Mouse (Mus musculus) retina, adult 2 months (tissue): Measurements from ENCODE around the gene Tff2.
A peak's percentile ranks its signal among the peaks of the same experiment; 100 is the strongest.

Source experiments
- DNase-seq: peaks from one replicate; pipeline ENCODE4 v3.0.0-alpha.2; 2012; ENCODE audit warnings: low read depth, low spot score

The Tff2 gene

GRCm38 (mm10) chr17:31144040-31145037 is at the start of gene Tff2:
TSS of gene Tff2 (minus strand) at chr17:31144282.
- no peak for DNase-seq

GRCm38 (mm10) chr17:31193360-31193759 is 49.3 kb upstream of the Tff2 start:
- no peak for DNase-seq

GRCm38 (mm10) chr17:31192663-31193062 is 48.6 kb upstream of the Tff2 start:
- DNase-seq = no peak

- no peak for DNase-seq
Observed at GRCm38 (mm10) chr17:31191825-31192224, 47.7 kb upstream of the Tff2 start.

GRCm38 (mm10) chr17:31187370-31187769 is 43.3 kb upstream of the Tff2 start:
- DNase-seq = peak; percentile 48

- no peak for DNase-seq
Observed at GRCm38 (mm10) chr17:31184269-31184990, 40.3 kb upstream of the Tff2 start.

- no peak for DNase-seq
Observed at GRCm38 (mm10) chr17:31183180-31183974, 39.3 kb upstream of the Tff2 start.

GRCm38 (mm10) chr17:31181490-31181889 is 37.4 kb upstream of the Tff2 start:
- DNase-seq = no peak

- DNase-seq = no peak
Observed at GRCm38 (mm10) chr17:31176321-31176720, 32.2 kb upstream of the Tff2 start.

GRCm38 (mm10) chr17:31169796-31170195 is 25.7 kb upstream of the Tff2 start:
- DNase-seq = no peak

- DNase-seq = no peak
Observed at GRCm38 (mm10) chr17:31165127-31165526, 21.0 kb upstream of the Tff2 start, which contains the start of gene Tff1. TSS of gene Tff1 (minus strand) at chr17:31165277.

- no peak for DNase-seq
Observed at GRCm38 (mm10) chr17:31163821-31164220, 19.7 kb upstream of the Tff2 start.

- DNase-seq = no peak
Observed at GRCm38 (mm10) chr17:31162607-31163006, 18.5 kb upstream of the Tff2 start.

- DNase-seq = no peak
Observed at GRCm38 (mm10) chr17:31160291-31160690, 16.2 kb upstream of the Tff2 start.

- DNase-seq = no peak
Observed at GRCm38 (mm10) chr17:31157921-31158320, 13.8 kb upstream of the Tff2 start.

- DNase-seq = no peak
Observed at GRCm38 (mm10) chr17:31153785-31154184, 9.7 kb upstream of the Tff2 start.

GRCm38 (mm10) chr17:31152966-31153499 is 9.0 kb upstream of the Tff2 start:
- no peak for DNase-seq

GRCm38 (mm10) chr17:31152512-31152911 is 8.4 kb upstream of the Tff2 start:
- no peak for DNase-seq

GRCm38 (mm10) chr17:31145998-31146397 is 1.9 kb upstream of the Tff2 start:
- DNase-seq = no peak

GRCm38 (mm10) chr17:31142116-31142515 is 2.0 kb downstream of the Tff2 start:
- no peak for DNase-seq

GRCm38 (mm10) chr17:31138398-31138797 is 5.7 kb downstream of the Tff2 start:
- DNase-seq = peak; percentile 49
